Mouse (Mus musculus): ENCODE measurements around the gene Nme3. TPM values are rescaled to one million over a fixed set of nuclear protein-coding genes. Genes with fewer than 3 reads are reported as not detected.

Nme3 gene
- polyA plus RNA-seq, 1 experiment, result 31.1 TPM

DNA sequence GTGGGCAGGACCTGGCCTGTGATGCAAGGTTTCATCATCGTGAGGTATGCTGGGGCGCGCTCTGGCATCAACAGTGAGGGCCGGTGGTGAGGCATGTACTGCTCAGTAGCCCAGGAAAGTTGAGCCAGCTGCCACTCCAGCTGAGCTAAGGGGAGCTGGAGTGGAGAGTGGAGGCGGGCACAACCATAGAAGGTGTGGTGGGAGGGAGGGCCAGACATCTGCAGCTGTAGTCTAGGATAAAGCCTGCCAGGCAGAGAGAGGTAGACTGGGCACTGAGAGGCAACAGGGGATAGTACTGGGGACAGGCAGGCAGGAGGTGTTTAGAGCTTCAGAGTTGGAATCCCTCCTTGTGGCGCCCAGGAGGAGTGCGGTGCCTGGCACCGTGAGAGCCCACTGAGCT, 36.2 kb upstream of the Nme3 start:
- Histone ChIP-seq H3K27ac (ENCODE audit: insufficient read depth, low read length) (no peak overlapping the region), H3K9ac (ENCODE audit: low read depth, poor library complexity, severe bottlenecking) (no peak overlapping the region), H3K9me3 (replicated peaks; ENCODE audit: control insufficient read depth, insufficient read depth, low read length, poor library complexity, severe bottlenecking) (no peaks in the 10 kb centered on the region), H3K4me3 (ENCODE audit: low read depth, low read length) (no peak overlapping the region), H3K4me1 (ENCODE audit: control insufficient read depth, insufficient read depth, low read length) (peaks cover 1% of the 10 kb centered on the region), H3K27me3 (ENCODE audit: control insufficient read depth, insufficient read depth, low read length, poor library complexity, severe bottlenecking) (no peaks in the 10 kb centered on the region), H3K36me3 (ENCODE audit: control insufficient read depth, insufficient read depth, low read length, poor library complexity, severe bottlenecking) (no peaks in the 10 kb centered on the region)
- no peak for TF ChIP-seq CTCF (IDR thresholded peaks at IDR 0.05; ENCODE audit: low read depth, low read length)

DNA sequence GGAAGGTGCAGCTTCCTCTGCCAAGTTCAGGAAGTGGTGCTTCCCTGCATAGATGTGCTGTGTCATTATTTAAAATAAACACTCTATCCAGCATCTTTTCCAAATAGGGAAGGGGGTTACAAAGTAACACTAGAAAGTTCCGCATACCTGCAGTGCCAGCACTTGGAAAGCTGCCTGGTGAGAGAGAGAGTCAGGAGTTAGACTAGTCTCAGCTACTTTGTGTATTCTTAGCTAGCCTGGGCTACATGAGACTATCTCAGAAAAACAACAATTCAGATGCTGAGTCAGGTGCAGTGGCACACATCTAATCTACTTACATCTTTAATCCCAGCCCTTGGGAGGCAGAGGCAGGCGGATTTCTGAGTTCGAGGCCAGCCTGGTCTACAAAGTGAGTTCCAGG, 34.5 kb upstream of the Nme3 start:
- no peaks in the 10 kb centered on the region for H3K4me1 ChIP-seq (ENCODE audit: control insufficient read depth, insufficient read depth, low read length)
- no peak overlapping the region for H3K4me3 ChIP-seq (ENCODE audit: low read depth, low read length)
- no peak overlapping the region for H3K27ac ChIP-seq (ENCODE audit: insufficient read depth, low read length)
- H3K9ac ChIP-seq (ENCODE audit: low read depth, poor library complexity, severe bottlenecking), result no peak overlapping the region
- no peaks in the 10 kb centered on the region for H3K9me3 ChIP-seq (replicated peaks; ENCODE audit: control insufficient read depth, insufficient read depth, low read length, poor library complexity, severe bottlenecking)
- no peaks in the 10 kb centered on the region for H3K27me3 ChIP-seq (ENCODE audit: control insufficient read depth, insufficient read depth, low read length, poor library complexity, severe bottlenecking)
- no peak for TF ChIP-seq CTCF (IDR thresholded peaks at IDR 0.05; ENCODE audit: low read depth, low read length)
- TF ChIP-seq EP300 (IDR thresholded peaks at IDR 0.05; ENCODE audit: insufficient read depth, low read depth, low read length), result no peak
- no peak for TF ChIP-seq POLR2A (IDR thresholded peaks at IDR 0.05; ENCODE audit: insufficient read depth, low read length)
- no peaks in the 10 kb centered on the region for H3K36me3 ChIP-seq (ENCODE audit: control insufficient read depth, insufficient read depth, low read length, poor library complexity, severe bottlenecking)

DNA sequence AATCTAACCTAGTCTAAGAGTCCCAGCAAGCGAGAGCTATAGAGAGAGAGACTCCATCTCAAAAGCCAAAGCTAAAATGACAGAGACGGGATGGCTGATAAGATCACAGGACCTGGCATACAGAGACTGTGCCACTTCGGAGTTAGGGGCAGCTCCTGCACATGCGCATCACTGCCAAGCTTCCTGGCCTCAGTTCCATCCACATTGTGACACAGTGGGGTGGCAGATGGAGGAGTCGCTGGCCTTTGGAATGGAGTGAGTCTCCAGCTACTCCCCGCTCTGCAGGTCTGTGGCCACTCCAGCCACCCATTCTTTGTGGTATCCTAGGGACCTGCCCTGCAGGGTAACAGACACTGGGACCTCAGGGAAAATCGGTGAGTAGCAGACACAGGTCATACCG, 30.5 kb upstream of the Nme3 start, which contains the start of gene Igfals:
Igfals (plus strand) TSS at position 222 of the 400 bp plus-strand sequence.
- no peak for TF ChIP-seq EP300 (IDR thresholded peaks at IDR 0.05; ENCODE audit: insufficient read depth, low read depth, low read length)
- no peak for TF ChIP-seq CTCF (IDR thresholded peaks at IDR 0.05; ENCODE audit: low read depth, low read length)
- TF ChIP-seq POLR2A (IDR thresholded peaks at IDR 0.05; ENCODE audit: insufficient read depth, low read length), result no peak
- Histone ChIP-seq H3K9ac (ENCODE audit: low read depth, poor library complexity, severe bottlenecking) (no peak within 1 kb of the TSS), H3K9me3 (replicated peaks; ENCODE audit: control insufficient read depth, insufficient read depth, low read length, poor library complexity, severe bottlenecking) (no peaks in the 10 kb centered on the region)

DNA sequence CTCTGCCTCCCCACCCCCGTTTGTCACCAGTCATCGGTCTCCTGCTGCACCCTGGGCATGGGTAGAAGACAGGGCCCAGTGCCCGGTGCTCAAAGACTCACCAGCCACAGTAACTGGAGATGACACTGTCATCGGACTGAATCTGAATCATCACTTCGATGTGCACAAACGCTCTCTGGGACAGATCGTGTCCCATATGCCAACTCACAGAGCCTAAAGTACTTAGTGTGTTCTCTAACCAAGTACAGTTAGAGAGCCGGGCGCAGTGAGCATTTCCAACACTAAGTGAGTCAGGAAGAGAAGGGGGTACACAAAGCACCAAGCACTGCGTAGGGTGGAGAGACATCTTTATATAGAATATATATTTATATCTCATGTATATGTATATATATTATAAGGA, 28.4 kb upstream of the Nme3 start:
- Histone ChIP-seq H3K27me3 (ENCODE audit: control insufficient read depth, insufficient read depth, low read length, poor library complexity, severe bottlenecking) (no peaks in the 10 kb centered on the region), H3K4me1 (ENCODE audit: control insufficient read depth, insufficient read depth, low read length) (no peaks in the 10 kb centered on the region), H3K9ac (ENCODE audit: low read depth, poor library complexity, severe bottlenecking) (no peak overlapping the region), H3K9me3 (replicated peaks; ENCODE audit: control insufficient read depth, insufficient read depth, low read length, poor library complexity, severe bottlenecking) (no peaks in the 10 kb centered on the region), H3K27ac (ENCODE audit: insufficient read depth, low read length) (no peak overlapping the region), H3K4me3 (ENCODE audit: low read depth, low read length) (no peak overlapping the region), H3K36me3 (ENCODE audit: control insufficient read depth, insufficient read depth, low read length, poor library complexity, severe bottlenecking) (no peaks in the 10 kb centered on the region)
- TF ChIP-seq POLR2A (IDR thresholded peaks at IDR 0.05; ENCODE audit: insufficient read depth, low read length) (no peak), EP300 (IDR thresholded peaks at IDR 0.05; ENCODE audit: insufficient read depth, low read depth, low read length) (no peak), CTCF (IDR thresholded peaks at IDR 0.05; ENCODE audit: low read depth, low read length) (no peak)

More for the DNA sequence above, 30.5 kb upstream of the Nme3 start, which contains the start of gene Igfals:
- Histone ChIP-seq H3K36me3 (ENCODE audit: control insufficient read depth, insufficient read depth, low read length, poor library complexity, severe bottlenecking) (no peaks in the 10 kb centered on the region), H3K4me1 (ENCODE audit: control insufficient read depth, insufficient read depth, low read length) (no peaks in the 10 kb centered on the region), H3K27me3 (ENCODE audit: control insufficient read depth, insufficient read depth, low read length, poor library complexity, severe bottlenecking) (no peaks in the 10 kb centered on the region), H3K4me3 (ENCODE audit: low read depth, low read length) (no peak within 1 kb of the TSS), H3K27ac (ENCODE audit: insufficient read depth, low read length) (no peak within 1 kb of the TSS)

DNA sequence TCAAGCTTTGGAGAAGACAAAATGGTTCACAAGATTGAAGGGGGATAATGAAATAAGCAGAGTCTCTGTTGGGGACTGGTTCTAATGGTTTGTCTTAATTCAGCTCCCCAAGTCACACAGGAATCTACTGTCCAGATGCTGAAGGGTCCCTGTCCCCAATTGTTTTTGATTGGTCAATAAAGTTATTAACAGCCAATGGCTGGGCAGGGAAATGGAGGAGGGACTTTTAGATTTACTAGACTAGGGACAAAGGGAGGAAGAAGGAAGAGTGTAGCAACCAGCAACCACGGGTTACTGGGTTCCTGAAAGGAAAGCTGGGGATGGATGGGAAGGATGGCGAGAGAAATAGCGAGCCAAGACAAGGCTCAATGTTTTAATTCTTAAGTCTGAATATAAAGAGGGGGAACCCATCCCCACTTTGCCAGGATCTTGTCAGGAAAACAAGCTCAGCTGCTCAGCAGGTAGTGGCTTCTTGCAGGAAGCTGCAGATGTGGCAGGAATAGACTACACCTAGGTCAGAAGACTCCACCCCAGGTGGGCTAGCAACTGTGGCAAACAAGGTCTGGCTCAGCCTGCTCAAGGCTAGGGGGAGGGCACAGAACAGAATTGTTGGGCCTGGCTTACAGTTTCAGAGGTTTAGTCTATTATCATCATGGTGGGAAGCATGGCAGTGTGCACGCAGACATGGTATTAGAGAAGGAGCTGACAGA, 22.4 kb upstream of the Nme3 start:
- H3K36me3 ChIP-seq (ENCODE audit: control insufficient read depth, insufficient read depth, low read length, poor library complexity, severe bottlenecking), result no peaks in the 10 kb centered on the region
- TF ChIP-seq CTCF (IDR thresholded peaks at IDR 0.05; ENCODE audit: low read depth, low read length), result no peak
- no peak for TF ChIP-seq EP300 (IDR thresholded peaks at IDR 0.05; ENCODE audit: insufficient read depth, low read depth, low read length)
- no peak for TF ChIP-seq POLR2A (IDR thresholded peaks at IDR 0.05; ENCODE audit: insufficient read depth, low read length)
- no peaks in the 10 kb centered on the region for H3K9me3 ChIP-seq (replicated peaks; ENCODE audit: control insufficient read depth, insufficient read depth, low read length, poor library complexity, severe bottlenecking)
- peak overlapping the region; percentile 0 for H3K4me3 ChIP-seq (ENCODE audit: low read depth, low read length)
- peaks cover 2% of the 10 kb centered on the region for H3K4me1 ChIP-seq (ENCODE audit: control insufficient read depth, insufficient read depth, low read length)
- no peak overlapping the region for H3K9ac ChIP-seq (ENCODE audit: low read depth, poor library complexity, severe bottlenecking)
- H3K27me3 ChIP-seq (ENCODE audit: control insufficient read depth, insufficient read depth, low read length, poor library complexity, severe bottlenecking), result no peaks in the 10 kb centered on the region
- peak overlapping the region; percentile 78 for H3K27ac ChIP-seq (ENCODE audit: insufficient read depth, low read length)

DNA sequence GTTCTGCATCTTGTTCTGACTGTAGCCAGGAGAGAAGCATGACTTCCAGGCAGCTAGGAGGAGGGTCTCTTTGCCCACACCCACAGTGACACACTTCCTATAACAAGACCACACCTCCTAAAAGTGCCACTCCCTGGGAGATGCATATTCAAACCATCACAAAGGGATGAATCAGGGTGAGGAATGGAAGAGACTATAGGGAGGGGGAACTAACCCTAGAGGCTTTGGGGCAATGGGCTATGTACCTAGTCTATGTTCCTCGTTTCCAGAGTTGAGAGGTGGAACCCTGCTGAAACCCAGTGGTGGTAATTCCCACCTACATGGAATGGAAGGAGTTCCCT, 21.9 kb upstream of the Nme3 start:
- Histone ChIP-seq H3K4me3 (ENCODE audit: low read depth, low read length) (peak overlapping the region; percentile 0), H3K27ac (ENCODE audit: insufficient read depth, low read length) (peak overlapping the region; percentile 78), H3K4me1 (ENCODE audit: control insufficient read depth, insufficient read depth, low read length) (peaks cover 2% of the 10 kb centered on the region), H3K9ac (ENCODE audit: low read depth, poor library complexity, severe bottlenecking) (no peak overlapping the region), H3K36me3 (ENCODE audit: control insufficient read depth, insufficient read depth, low read length, poor library complexity, severe bottlenecking) (no peaks in the 10 kb centered on the region), H3K9me3 (replicated peaks; ENCODE audit: control insufficient read depth, insufficient read depth, low read length, poor library complexity, severe bottlenecking) (no peaks in the 10 kb centered on the region), H3K27me3 (ENCODE audit: control insufficient read depth, insufficient read depth, low read length, poor library complexity, severe bottlenecking) (no peaks in the 10 kb centered on the region)
- TF ChIP-seq EP300 (IDR thresholded peaks at IDR 0.05; ENCODE audit: insufficient read depth, low read depth, low read length), result no peak
- TF ChIP-seq POLR2A (IDR thresholded peaks at IDR 0.05; ENCODE audit: insufficient read depth, low read length), result no peak
- TF ChIP-seq CTCF (IDR thresholded peaks at IDR 0.05; ENCODE audit: low read depth, low read length), result no peak
